Mouse (Mus musculus) frontal cortex, adult (tissue): ENCODE results near the gene Qpct.
"Not testable (repeated sequence)": the region's sequence is repeated elsewhere in the genome, so short reads cannot be mapped to it uniquely, and the experiment has no call there.

Experiments used
- ATAC-seq: cut with Nextera tagmentation; 2 replicates; pipeline ENCODE4 v1.9.2; 2017; ENCODE audit warnings: mild to moderate bottlenecking, moderate library complexity, mixed read lengths; ENCODE audit not compliant: low TSS enrichment

The Qpct gene

DNA sequence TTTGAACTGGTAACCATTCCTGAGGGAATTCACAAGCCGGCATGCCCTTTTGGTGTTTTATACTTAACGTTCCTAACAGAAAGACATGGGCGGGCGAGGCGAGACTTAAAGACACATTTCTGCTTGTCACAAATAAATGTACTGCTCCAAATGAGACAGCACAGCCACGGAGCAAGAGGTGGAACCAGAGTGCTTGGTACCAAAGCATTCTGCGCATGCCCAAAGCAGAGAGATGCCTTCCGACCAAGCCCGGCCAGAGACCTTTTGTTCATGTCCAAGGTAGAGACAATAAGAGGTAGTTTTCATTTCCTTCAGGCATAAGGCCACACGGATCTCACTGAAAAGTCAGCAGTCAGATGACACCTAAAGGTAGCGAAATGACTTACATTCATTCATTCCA, 20.2 kb downstream of the Qpct start:
- no peak for ATAC-seq

GRCm38 (mm10) chr17:79076974-79077847, 25.5 kb downstream of the Qpct start:
- ATAC-seq: no peak

DNA sequence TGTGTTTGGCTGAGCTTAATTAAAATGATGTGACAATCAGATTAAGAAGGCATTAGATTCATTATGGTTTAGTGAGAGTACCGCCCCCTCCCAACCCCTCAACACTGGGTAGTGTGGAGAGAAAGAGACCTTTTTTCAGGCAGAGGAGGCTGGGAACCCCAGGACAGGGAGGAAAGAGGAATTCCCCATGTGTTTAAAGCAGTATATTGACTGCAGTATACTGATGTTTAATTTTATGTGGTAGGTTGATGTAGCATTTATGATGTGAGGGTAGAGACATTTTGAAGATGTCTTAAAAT, 26.1 kb downstream of the Qpct start:
- no peak for ATAC-seq

DNA sequence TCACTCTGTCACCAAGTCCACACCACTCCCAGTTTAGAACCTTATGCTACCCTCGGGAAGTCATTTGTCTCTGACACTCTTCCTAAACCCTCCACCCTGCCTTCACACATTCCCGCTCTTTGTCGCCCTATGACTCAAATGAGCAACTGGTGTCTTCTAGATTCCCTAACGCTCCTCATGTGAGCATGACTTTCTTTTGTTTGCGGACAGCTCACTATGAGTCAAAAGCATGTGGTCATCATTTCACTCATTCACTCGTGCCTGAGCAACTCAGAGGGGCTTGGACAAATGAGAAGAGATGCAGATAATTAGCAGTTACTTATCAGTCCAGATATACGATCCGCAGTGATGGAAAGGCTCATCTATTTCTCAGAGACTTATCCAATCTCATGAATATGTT, 26.5 kb downstream of the Qpct start:
- no peak for ATAC-seq

GRCm38 (mm10) chr17:79091710-79092109, 40.0 kb downstream of the Qpct start:
- no peak for ATAC-seq

- ATAC-seq: no peak
Observed at GRCm38 (mm10) chr17:79093286-79093975, 41.7 kb downstream of the Qpct start.

DNA sequence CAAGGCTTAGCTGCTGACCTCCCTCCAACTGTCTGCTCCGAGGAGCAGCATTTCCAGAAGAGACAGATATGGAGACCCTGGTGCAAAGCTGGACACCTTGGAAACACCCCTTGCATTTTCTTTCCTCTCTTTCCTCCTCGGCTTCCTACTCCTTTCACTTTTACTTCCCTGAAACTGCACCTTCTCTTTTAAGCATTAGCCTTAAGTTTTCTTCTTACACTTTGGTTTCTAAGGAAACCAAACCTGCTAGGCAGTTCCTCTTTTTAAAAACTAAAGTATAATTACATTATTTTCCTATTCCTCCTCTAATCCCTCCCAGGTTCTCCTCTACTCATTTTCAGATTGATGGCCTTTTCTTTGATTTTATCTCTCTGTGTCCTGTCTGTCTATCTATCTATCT, 43.9 kb downstream of the Qpct start:
- no peak for ATAC-seq

GRCm38 (mm10) chr17:79099866-79100265, 48.2 kb downstream of the Qpct start:
- ATAC-seq: peak; percentile 95

DNA sequence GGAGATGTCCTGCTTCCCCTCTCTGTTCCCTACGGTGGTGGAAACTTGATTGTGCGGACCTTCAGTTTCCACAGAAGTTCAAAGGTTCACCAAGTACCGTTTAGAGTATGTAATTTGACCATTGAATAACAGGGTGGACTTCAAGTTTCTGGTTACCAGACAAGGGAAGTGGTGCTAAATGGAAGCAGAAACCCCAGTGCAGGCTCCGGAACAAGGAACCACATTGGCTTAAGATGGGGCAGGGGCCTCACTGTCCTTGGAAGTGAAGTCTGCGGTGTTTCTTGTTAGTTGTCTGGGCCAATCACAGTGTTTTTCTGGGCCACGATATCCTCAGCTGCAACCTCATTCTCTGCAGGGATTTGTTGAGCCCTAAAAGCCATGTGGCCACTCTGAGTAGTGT, 56.5 kb downstream of the Qpct start:
- no peak for ATAC-seq

DNA sequence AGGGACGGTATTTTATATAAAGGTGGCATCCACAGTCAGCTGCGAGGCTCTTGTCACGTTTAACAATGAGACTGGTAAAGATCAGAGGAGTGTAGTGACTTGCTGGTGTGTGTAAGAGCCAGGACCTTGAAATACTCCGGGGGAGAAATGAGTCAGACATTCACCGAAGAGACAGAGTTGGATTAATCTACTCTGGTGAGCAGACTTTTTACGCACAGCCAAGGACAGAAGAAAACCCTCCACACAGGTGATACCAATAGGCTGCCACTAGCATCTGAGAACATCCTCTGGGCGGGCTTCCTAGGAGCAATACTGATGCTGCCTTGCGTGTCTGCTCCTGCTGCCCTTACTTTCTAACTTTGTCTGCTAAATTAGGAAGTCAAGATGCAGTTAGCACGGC, 57.9 kb downstream of the Qpct start:
- no peak for ATAC-seq

- peak; percentile 84 for ATAC-seq
Observed at GRCm38 (mm10) chr17:79110936-79111348, 59.2 kb downstream of the Qpct start.

DNA sequence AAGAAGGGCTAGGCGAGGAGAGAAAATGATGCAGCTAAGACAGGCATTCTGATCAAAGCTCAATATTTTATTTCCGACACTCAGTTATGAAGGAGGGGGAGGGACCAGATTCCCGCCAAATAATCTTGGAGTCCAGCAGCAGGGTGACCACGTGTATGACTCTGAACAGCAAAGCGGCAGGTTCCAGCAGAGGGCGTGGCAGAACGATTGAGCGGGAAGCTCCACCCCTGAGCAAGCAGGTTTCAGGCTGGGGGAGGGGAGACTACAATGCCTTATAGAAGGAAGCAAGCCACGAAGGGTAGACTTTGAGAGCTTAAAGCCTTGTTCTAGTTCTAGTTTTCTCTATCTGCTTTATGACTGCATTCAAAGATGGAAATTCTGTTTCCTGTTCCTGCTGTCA, 63.5 kb downstream of the Qpct start:
- not testable (repeated sequence) for ATAC-seq

- ATAC-seq: no peak
Observed at GRCm38 (mm10) chr17:79119066-79119465, 67.4 kb downstream of the Qpct start.

DNA sequence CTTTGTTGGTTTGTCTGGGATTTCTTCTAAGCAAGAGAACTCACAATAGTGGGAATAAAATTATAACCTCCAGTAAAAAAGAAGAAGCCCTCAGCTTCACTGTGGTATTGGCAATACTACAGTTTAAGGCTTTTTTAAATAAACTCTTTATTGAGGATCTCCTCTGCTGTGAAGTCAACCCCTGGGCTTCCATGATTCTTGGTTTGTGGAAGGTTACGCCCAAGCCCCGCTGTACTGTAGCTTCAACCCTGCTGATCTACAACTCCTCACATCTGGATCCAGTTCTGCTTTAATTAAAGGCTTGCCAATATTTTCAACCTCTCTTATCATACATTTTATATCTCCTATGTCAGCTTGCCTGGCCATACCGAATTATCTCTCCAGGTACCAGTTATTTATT, 68.6 kb downstream of the Qpct start:
- ATAC-seq: no peak

GRCm38 (mm10) chr17:79133740-79134139, 82.0 kb downstream of the Qpct start:
- ATAC-seq: no peak

GRCm38 (mm10) chr17:79135826-79136225, 84.1 kb downstream of the Qpct start:
- ATAC-seq: no peak

DNA sequence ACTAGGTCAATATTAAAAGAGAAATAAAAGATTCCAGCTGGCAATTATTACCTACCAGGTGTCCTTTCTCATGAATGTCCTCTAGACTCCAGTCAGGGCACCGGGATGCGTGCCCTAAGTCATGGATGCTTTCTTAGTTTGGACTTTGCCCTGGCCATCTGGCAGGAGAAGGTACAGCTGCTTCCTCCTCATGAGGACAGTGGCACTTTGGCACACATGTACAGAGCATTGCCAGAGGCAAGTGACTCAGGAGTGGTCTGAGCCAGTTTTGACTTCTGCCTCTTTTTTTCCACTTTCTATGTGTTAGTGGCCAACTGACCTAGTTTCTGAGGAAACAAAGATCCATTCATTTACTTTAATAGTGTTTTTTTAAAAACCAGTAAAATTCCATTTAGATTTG, 84.7 kb downstream of the Qpct start:
- ATAC-seq: no peak
